ENCODE assay signal across 18 mouse cellular contexts in the genomic region with DNA sequence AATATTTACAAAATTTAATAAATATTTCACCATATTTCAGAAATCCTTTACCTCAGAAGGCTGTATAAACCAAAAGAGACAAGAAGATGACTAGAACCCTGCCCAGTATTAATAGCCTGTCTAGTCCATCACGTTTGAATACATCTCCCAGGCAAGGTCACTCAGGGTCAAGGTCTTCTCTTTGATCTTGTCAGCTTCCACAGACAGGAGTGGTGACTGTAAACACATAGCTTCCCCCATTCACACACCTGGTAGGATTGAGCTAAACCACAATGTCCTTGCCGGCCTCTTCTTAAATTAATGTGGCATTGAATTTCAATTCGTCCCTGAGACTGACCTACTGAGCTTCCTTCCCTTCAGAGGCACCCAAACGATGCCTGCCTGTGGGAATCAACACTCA. TPM values are rescaled to one million over a fixed set of nuclear protein-coding genes. Genes with fewer than 3 reads are reported as not detected.
DNase-seq lines count a peak whose midpoint lies in the region; ATAC-seq and TF ChIP-seq lines count a peak whose summit lies in the region.
"Had no signal": no experiment of that assay in that cellular context is flagged by ENCODE, and none has a peak within 500 bp of the region (broad histone marks: within the 10 kb centered on the region; RNA-seq: fewer than 3 reads in every experiment).

No protein-coding gene starts in this region.

- no peaks in the 10 kb centered on the region for H3K36me3 ChIP-seq in heart, embryonic 16.5 days (ENCODE audit: control insufficient read depth, insufficient read depth)
- H3K36me3 ChIP-seq in midbrain, embryonic 14.5 days (ENCODE audit: control insufficient read depth, insufficient read depth, low read length) = no peaks in the 10 kb centered on the region
- no peaks in the 10 kb centered on the region for H3K36me3 ChIP-seq in midbrain, embryonic 16.5 days (ENCODE audit: control insufficient read depth, insufficient read depth, low read length)
- no peaks in the 10 kb centered on the region for H3K36me3 ChIP-seq in intestine, postnatal 0 days (ENCODE audit: control insufficient read depth, insufficient read depth)
- H3K36me3 ChIP-seq in stomach, embryonic 15.5 days = no peaks in the 10 kb centered on the region
- H3K36me3 ChIP-seq: embryonic facial prominence, embryonic 12.5 days; heart, embryonic 12.5 days; hindbrain, embryonic 10.5 days had no signal

- ATAC-seq in heart, embryonic 16.5 days (replicated peaks; ENCODE audit: extremely low read depth, insufficient read depth, low FRiP score) = no peak
- ATAC-seq in midbrain, embryonic 14.5 days (ENCODE audit: low FRiP score, low TSS enrichment) = no peak
- ATAC-seq in midbrain, embryonic 16.5 days = no peak
- ATAC-seq in intestine, postnatal 0 days = no peak
- ATAC-seq in stomach, embryonic 15.5 days (ENCODE audit: insufficient read depth, low FRiP score, low read depth) = no peak
- ATAC-seq: CD4-positive, CD25-positive, alpha-beta regulatory T cell, adult 4 months; forebrain, postnatal 0 days had no signal

- H3K4me2 ChIP-seq in heart, embryonic 16.5 days (ENCODE audit: low read depth, low read length) = no peak overlapping the region
- no peak overlapping the region for H3K4me2 ChIP-seq in midbrain, embryonic 14.5 days (ENCODE audit: low read length)
- no peak overlapping the region for H3K4me2 ChIP-seq in midbrain, embryonic 16.5 days (ENCODE audit: low read length)
- H3K4me2 ChIP-seq in intestine, postnatal 0 days (replicated peaks; ENCODE audit: low read depth) = 0 out of 2 replicates have a peak overlapping the region, but pooled peaks have one; percentile 7
- H3K4me2 ChIP-seq in stomach, embryonic 15.5 days = no peak overlapping the region
- H3K4me2 ChIP-seq: embryonic facial prominence, embryonic 12.5 days had no signal

- intact Hi-C loops in left cerebral cortex, postnatal 25 days (cut with DNase I) = loop anchor here (5.0 kb wide), 1 partner anchor 369 kb away; no protein-coding TSS in a partner anchor

- H3K9me3 ChIP-seq in heart, embryonic 16.5 days (replicated peaks; ENCODE audit: control insufficient read depth, low read length) = no peaks in the 10 kb centered on the region
- no peaks in the 10 kb centered on the region for H3K9me3 ChIP-seq in midbrain, embryonic 14.5 days (ENCODE audit: control insufficient read depth, low read length)
- H3K9me3 ChIP-seq in midbrain, embryonic 16.5 days (replicated peaks; ENCODE audit: control insufficient read depth, low read length, poor library complexity, severe bottlenecking) = no peaks in the 10 kb centered on the region
- no peaks in the 10 kb centered on the region for H3K9me3 ChIP-seq in intestine, postnatal 0 days (ENCODE audit: control insufficient read depth)
- H3K9me3 ChIP-seq in stomach, embryonic 15.5 days = no peaks in the 10 kb centered on the region
- H3K9me3 ChIP-seq: embryonic facial prominence, embryonic 12.5 days; heart, embryonic 12.5 days; hindbrain, embryonic 10.5 days; megakaryocyte, embryonic 14.5 days had no signal

- WGBS in heart, embryonic 16.5 days = 29% methylated on average over 4 of the region's 4 CpGs
- WGBS in midbrain, embryonic 14.5 days = 45% methylated on average over 4 of the region's 4 CpGs
- WGBS in midbrain, embryonic 16.5 days = 49% methylated on average over 4 of the region's 4 CpGs
- WGBS in intestine, postnatal 0 days = 16% methylated on average over 4 of the region's 4 CpGs
- 20% methylated on average over 4 of the region's 4 CpGs for WGBS in stomach, embryonic 15.5 days

- peaks cover 12% of the 10 kb centered on the region for H3K4me1 ChIP-seq in heart, embryonic 16.5 days (ENCODE audit: control insufficient read depth, insufficient read depth, low read length)
- 0 out of 2 replicates have a peak, but pooled peaks cover 6% of the 10 kb centered on the region for H3K4me1 ChIP-seq in midbrain, embryonic 14.5 days (ENCODE audit: control insufficient read depth, insufficient read depth, low read length)
- no peaks in the 10 kb centered on the region for H3K4me1 ChIP-seq in midbrain, embryonic 16.5 days (ENCODE audit: control insufficient read depth, insufficient read depth, low read length)
- H3K4me1 ChIP-seq in intestine, postnatal 0 days (replicated peaks; ENCODE audit: control insufficient read depth, insufficient read depth, low read length) = no peaks in the 10 kb centered on the region; the same call in 1 of the 2 replicates
- 0 out of 2 replicates have a peak, but pooled peaks cover 3% of the 10 kb centered on the region for H3K4me1 ChIP-seq in stomach, embryonic 15.5 days
- H3K4me1 ChIP-seq: megakaryocyte, embryonic 14.5 days had no signal

- H3K27me3 ChIP-seq in heart, embryonic 16.5 days (ENCODE audit: control insufficient read depth, insufficient read depth, low read length) = no peaks in the 10 kb centered on the region
- H3K27me3 ChIP-seq in midbrain, embryonic 14.5 days (ENCODE audit: control insufficient read depth, insufficient read depth, low read length) = no peaks in the 10 kb centered on the region
- H3K27me3 ChIP-seq in midbrain, embryonic 16.5 days (ENCODE audit: control insufficient read depth, insufficient read depth, low read depth, low read length) = no peaks in the 10 kb centered on the region
- H3K27me3 ChIP-seq in intestine, postnatal 0 days (replicated peaks; ENCODE audit: control insufficient read depth, insufficient read depth, low read length) = no peaks in the 10 kb centered on the region
- H3K27me3 ChIP-seq in stomach, embryonic 15.5 days (replicated peaks) = no peaks in the 10 kb centered on the region
- H3K27me3 ChIP-seq: embryonic facial prominence, embryonic 12.5 days; heart, embryonic 12.5 days had no signal

- no peak for DNase-seq in heart, adult 11 months
- DNase-seq in midbrain, embryonic 14.5 days = no peak
- DNase-seq in right cerebral cortex, adult 2 months (ENCODE audit: low spot score in 2 of 2) = no peak
- no peak for DNase-seq in left cerebral cortex, postnatal 25 days (ENCODE audit: low spot score in 2 of 2)
- DNase-seq: forebrain, postnatal 0 days; layer of hippocampus, adult 9-11 months; right cerebral cortex, adult 18-20 months; spleen, adult 18-20 months; thymus, postnatal 4 days had no signal

- H3K27ac ChIP-seq in heart, embryonic 16.5 days (ENCODE audit: low read length) = peak overlapping the region; percentile 57
- 0 out of 2 replicates have a peak overlapping the region, but pooled peaks have one; percentile 13 for H3K27ac ChIP-seq in midbrain, embryonic 14.5 days (replicated peaks; ENCODE audit: low read depth, low read length)
- H3K27ac ChIP-seq in midbrain, embryonic 16.5 days (ENCODE audit: low read length) = no peak overlapping the region
- no peak overlapping the region for H3K27ac ChIP-seq in intestine, postnatal 0 days (ENCODE audit: low read depth, low read length)
- H3K27ac ChIP-seq in stomach, embryonic 15.5 days = peak overlapping the region; percentile 58
- H3K27ac ChIP-seq: embryonic facial prominence, embryonic 12.5 days had no signal

- no peak overlapping the region for H3K4me3 ChIP-seq in heart, embryonic 16.5 days (ENCODE audit: low read length)
- H3K4me3 ChIP-seq in midbrain, embryonic 14.5 days (replicated peaks; ENCODE audit: low read depth, low read length) = no peak overlapping the region
- no peak overlapping the region for H3K4me3 ChIP-seq in midbrain, embryonic 16.5 days (ENCODE audit: low read depth, low read length)
- H3K4me3 ChIP-seq in intestine, postnatal 0 days (ENCODE audit: low read depth, low read length) = no peak overlapping the region
- no peak overlapping the region for H3K4me3 ChIP-seq in stomach, embryonic 15.5 days (replicated peaks)
- H3K4me3 ChIP-seq: embryonic facial prominence, embryonic 12.5 days; heart, embryonic 12.5 days; hindbrain, embryonic 10.5 days; megakaryocyte, embryonic 14.5 days had no signal

- 0 out of 2 replicates have a peak overlapping the region, but pooled peaks have one; percentile 21 for H3K9ac ChIP-seq in heart, embryonic 16.5 days (ENCODE audit: low read length)
- H3K9ac ChIP-seq in midbrain, embryonic 14.5 days (replicated peaks; ENCODE audit: low read length) = no peak overlapping the region
- H3K9ac ChIP-seq in midbrain, embryonic 16.5 days (ENCODE audit: low read depth, low read length) = no peak overlapping the region
- H3K9ac ChIP-seq in intestine, postnatal 0 days (ENCODE audit: low read depth, low read length) = no peak overlapping the region
- no peak overlapping the region for H3K9ac ChIP-seq in stomach, embryonic 15.5 days
- H3K9ac ChIP-seq: embryonic facial prominence, embryonic 12.5 days; forebrain, postnatal 0 days; heart, embryonic 12.5 days had no signal

- no peak for TF ChIP-seq CTCF in intestine, postnatal 0 days (IDR thresholded peaks at IDR 0.05; ENCODE audit: low read depth)

RNA-seq across cellular contexts. Expression of gene Adpgk, which starts 20.3 kb away (rescaled TPM):
- polyA plus RNA-seq in heart, embryonic 16.5 days (2015; fragmentation: Nextera tagmentation; extraction: Ambion mirVana) = 19.0 and 20.0 TPM in 2 replicates
- polyA plus RNA-seq in midbrain, embryonic 14.5 days (2014; fragmentation: Nextera tagmentation; extraction: Ambion mirVana) = 19.2 and 24.0 TPM in 2 replicates
- 19.7 and 21.9 TPM in 2 replicates for polyA plus RNA-seq in midbrain, embryonic 16.5 days (2015; fragmentation: Nextera tagmentation; extraction: Ambion mirVana)
- polyA plus RNA-seq in intestine, postnatal 0 days (2015; fragmentation: Nextera tagmentation; extraction: Ambion mirVana) = 8.0 and 8.4 TPM in 2 replicates
- 32.0 and 39.0 TPM in 2 replicates for polyA plus RNA-seq in stomach, embryonic 15.5 days (2015; fragmentation: Nextera tagmentation; extraction: Ambion mirVana)
- total RNA-seq in left cerebral cortex, postnatal 25 days (2021) = 10 to 100 TPM; 14.9 to 17.2 TPM

Comparison
In these comparisons a context has a peak if more than half of its experiments do, and no peak if none do; other contexts are left out.
1. H3K27ac ChIP-seq: peak in heart, embryonic 16.5 days (single experiment), midbrain, embryonic 14.5 days (single experiment) and stomach, embryonic 15.5 days (single experiment); none in midbrain, embryonic 16.5 days (single experiment) and intestine, postnatal 0 days (single experiment).